Mouse (Mus musculus): ENCODE measurements at regions not wholly inside any gene's neighbourhood (a gene's known extent, or its start where the extent isn't known, plus 50 kb on each side); places are given as distances from the start of the nearest gene placed in this dataset.
A peak's percentile ranks its signal among the peaks of the same experiment; 100 is the strongest.

DNA sequence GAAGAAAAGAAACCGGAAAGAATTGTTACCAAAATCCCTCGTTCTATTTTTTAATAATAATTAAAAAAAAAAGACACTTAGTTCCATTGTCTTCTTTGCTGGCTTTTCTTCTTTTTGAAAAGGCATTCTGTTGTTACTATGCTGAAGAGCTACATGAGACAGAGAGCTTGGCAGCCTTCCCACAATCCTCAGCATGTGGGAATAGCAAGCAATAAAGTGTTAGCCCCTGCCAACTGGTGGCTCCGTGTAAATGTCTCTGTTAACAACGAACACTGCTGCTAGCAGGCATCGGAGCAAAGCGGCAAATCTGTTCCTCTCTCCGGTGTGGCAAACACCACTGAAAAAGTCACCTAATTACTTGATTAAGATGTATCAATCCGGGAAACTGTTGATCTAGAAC lies 344.6 kb upstream of the Id4 start:
- no peak overlapping the region for H3K9ac ChIP-seq
- peaks cover 4% of the 10 kb centered on the region; the same call in 1 of the 2 replicates for H3K9me3 ChIP-seq
- H3K4me2 ChIP-seq, result no peak overlapping the region
- no peaks in the 10 kb centered on the region for H3K4me1 ChIP-seq (replicated peaks)
- H3K27me3 ChIP-seq, result no peaks in the 10 kb centered on the region
- 62% methylated on average over 8 of the region's 8 CpGs for WGBS
- H3K4me3 ChIP-seq, result no peak overlapping the region
- ATAC-seq (ENCODE audit: low FRiP score), result no peak
- no peaks in the 10 kb centered on the region for H3K36me3 ChIP-seq
- no peak overlapping the region for H3K27ac ChIP-seq

DNA sequence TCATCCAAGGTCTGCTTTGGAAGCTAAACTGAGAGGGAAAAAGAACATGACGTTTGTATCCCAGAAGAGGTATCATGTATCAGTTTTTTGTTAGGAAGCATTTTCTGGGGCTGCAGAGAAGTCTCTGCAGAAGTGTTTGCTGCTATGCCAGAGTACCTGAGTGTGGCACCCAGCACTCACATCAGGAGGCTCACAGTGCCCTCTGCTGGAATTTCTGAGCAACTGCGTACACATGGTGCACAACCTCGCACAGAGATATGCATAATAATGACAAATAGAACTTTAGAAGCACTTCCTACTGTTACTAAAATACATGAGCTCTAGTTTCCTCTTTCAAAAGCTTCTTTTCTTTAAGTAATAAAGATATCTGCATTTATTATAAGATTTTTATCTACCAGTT lies 343.7 kb upstream of the Id4 start:
- H3K4me3 ChIP-seq, result no peak overlapping the region
- H3K27ac ChIP-seq, result no peak overlapping the region
- H3K9ac ChIP-seq, result no peak overlapping the region
- no peaks in the 10 kb centered on the region for H3K36me3 ChIP-seq
- H3K4me2 ChIP-seq, result no peak overlapping the region
- H3K4me1 ChIP-seq (replicated peaks), result no peaks in the 10 kb centered on the region
- peaks cover 4% of the 10 kb centered on the region; the same call in 1 of the 2 replicates for H3K9me3 ChIP-seq
- no peaks in the 10 kb centered on the region for H3K27me3 ChIP-seq
- WGBS, result 95% methylated on average over 3 of the region's 3 CpGs
- no peak for ATAC-seq (ENCODE audit: low FRiP score)

DNA sequence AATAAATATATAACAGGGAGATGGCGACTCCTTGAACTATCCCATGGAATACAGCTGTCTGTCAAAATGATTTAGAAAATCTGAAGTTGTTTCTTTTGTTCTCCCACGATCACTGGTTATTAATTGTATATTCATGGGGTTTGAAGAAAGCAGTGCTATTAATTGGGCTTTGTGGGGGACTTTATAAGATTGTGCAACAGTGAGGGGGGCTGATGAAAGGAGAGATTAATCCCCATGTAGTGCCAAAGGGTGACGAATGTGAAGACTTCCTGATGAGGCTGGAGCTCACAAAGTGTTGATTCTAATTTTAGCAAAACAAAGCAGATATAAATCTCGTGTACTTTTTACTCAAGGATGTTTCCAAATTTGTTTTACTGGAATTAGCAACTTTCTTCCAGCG lies 340.0 kb upstream of the Id4 start:
- no peak overlapping the region for H3K9ac ChIP-seq
- no peak overlapping the region for H3K27ac ChIP-seq
- no peaks in the 10 kb centered on the region for H3K4me1 ChIP-seq (replicated peaks)
- ATAC-seq (ENCODE audit: low FRiP score), result no peak
- H3K4me3 ChIP-seq, result no peak overlapping the region
- 61% methylated on average over 5 of the region's 5 CpGs for whole genome bisulfite sequencing
- H3K36me3 ChIP-seq, result no peaks in the 10 kb centered on the region
- no peak overlapping the region for H3K4me2 ChIP-seq
- H3K27me3 ChIP-seq, result no peaks in the 10 kb centered on the region
- H3K9me3 ChIP-seq, result 0 out of 2 replicates have a peak, but pooled peaks cover 4% of the 10 kb centered on the region

DNA sequence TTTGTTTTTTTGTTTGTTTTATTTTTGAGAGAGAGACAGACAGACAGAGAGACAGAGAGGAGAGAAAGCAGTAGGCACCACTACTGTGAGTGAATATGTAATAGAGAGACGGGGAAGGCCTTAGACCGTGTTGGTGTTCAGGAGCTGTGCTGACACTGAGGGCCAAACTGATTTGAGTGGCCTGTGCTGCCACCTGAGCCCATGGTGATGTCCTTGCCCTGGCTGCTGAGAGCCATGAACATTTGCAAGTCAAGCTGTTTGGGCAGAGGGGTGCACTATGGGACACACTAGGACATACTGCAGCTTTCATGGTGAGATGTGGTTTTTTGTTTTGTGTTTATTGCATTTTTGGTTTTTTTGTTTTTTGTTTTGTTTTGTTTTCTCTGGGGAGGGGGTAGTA lies 320.3 kb upstream of the Id4 start:
- H3K9ac ChIP-seq, result no peak overlapping the region

DNA sequence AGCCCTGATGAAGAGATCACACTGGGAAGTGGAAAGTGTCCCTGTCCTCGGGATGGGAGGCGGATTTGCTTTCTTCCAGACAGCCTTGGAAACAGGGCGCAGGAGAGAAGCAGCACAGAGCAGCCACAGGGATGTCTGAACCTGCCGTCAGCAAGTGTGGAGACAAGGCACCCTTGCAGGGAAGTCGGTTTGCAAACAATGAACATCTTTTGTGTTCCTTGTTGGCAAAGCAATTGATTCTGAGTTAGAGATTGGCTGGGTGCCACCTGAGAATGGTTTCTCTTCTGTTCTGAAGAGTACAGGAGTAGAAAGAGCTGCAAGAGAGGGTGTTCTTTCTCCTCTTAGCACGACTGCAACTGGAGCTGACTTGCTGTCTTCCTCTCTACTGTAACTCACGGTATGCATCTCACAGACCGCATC lies 318.6 kb upstream of the Id4 start:
- Histone ChIP-seq H3K27ac (peak overlapping the region; percentile 88), H3K27me3 (no peaks in the 10 kb centered on the region), H3K4me1 (replicated peaks) (peaks cover 20% of the 10 kb centered on the region), H3K4me3 (peak overlapping the region; percentile 20), H3K9me3 (no peaks in the 10 kb centered on the region), H3K36me3 (no peaks in the 10 kb centered on the region), H3K9ac (peak overlapping the region; percentile 66), H3K4me2 (peak overlapping the region; percentile 47)
- WGBS, result 10% methylated on average over 8 of the region's 8 CpGs
- peak; percentile 76 for ATAC-seq (ENCODE audit: low FRiP score)

More for the DNA sequence above, 320.3 kb upstream of the Id4 start:
- WGBS, result 51% methylated on average over 2 of the region's 2 CpGs
- Histone ChIP-seq H3K27ac (no peak overlapping the region), H3K4me2 (no peak overlapping the region), H3K27me3 (no peaks in the 10 kb centered on the region), H3K4me3 (no peak overlapping the region), H3K9me3 (no peaks in the 10 kb centered on the region), H3K36me3 (no peaks in the 10 kb centered on the region), H3K4me1 (replicated peaks) (peaks cover 20% of the 10 kb centered on the region)
- no peak for ATAC-seq (ENCODE audit: low FRiP score)

DNA sequence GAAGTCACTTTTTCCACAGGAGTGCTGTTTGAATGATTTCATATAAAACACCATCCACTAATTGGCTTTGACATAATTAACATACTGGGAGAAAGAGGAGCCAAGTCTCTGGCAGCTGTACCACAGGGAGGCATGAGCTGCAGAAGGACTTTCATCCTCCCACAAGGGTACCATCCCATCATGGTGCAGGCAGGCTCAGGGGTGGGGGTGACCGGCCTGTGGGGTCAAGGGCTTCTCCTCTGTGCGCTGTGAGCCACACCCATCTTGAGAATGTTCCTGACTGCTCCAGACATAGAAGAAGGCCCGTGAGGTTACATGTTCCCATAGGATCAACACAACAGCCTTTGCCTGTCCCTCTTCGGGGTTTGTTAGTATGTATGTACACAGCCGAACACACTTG lies 317.4 kb upstream of the Id4 start:
- Histone ChIP-seq H3K36me3 (no peaks in the 10 kb centered on the region), H3K9ac (no peak overlapping the region), H3K4me1 (replicated peaks) (peaks cover 29% of the 10 kb centered on the region), H3K4me3 (no peak overlapping the region), H3K4me2 (no peak overlapping the region), H3K27me3 (no peaks in the 10 kb centered on the region), H3K9me3 (no peaks in the 10 kb centered on the region), H3K27ac (no peak overlapping the region)
- WGBS, result 77% methylated on average over 5 of the region's 5 CpGs
- no peak for ATAC-seq (ENCODE audit: low FRiP score)

DNA sequence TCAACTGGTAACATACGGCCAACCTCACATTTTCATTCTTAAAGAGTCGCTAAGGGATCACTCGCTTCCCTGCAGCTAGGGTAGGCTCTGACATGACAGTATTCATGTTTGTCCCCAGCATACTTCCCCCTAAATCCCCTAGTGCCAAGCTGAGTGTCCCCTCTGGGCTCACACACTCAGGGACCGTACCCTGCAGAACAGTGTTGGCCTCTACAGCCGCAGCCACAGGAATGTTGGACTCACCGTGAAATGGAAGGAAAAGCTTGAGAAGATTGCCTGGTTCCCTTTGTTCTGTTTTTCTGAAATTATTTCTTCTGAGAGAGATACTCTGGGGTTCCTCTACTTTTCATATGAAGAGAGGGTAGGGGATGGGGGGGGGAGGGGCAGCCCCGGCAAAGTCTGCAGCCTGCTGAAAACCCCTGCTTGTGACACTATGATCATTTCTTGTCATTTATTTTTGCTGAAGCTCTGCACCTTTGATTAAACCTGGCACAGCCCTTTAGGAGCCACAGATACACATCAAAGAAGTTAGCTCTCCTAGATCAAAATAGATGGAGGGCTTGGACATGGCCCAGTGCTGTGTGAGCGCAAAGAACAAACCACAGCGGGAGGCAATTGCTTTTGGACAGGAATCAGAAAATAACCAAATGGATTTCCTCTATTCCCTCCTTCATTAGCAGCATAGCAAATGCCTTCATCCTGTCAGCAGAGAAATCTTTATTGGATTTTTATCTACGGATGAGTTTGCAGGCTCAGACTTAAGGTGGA lies 312.7 kb upstream of the Id4 start:
- Histone ChIP-seq H3K4me2 (no peak overlapping the region), H3K9me3 (no peaks in the 10 kb centered on the region), H3K36me3 (no peaks in the 10 kb centered on the region), H3K4me3 (no peak overlapping the region), H3K27ac (peak overlapping the region; percentile 19; the same call in 1 of the 2 replicates), H3K27me3 (no peaks in the 10 kb centered on the region), H3K4me1 (replicated peaks) (peaks cover 31% of the 10 kb centered on the region), H3K9ac (no peak overlapping the region)
- no peak for ATAC-seq (ENCODE audit: low FRiP score)
- WGBS, result 64% methylated on average over 10 of the region's 10 CpGs

DNA sequence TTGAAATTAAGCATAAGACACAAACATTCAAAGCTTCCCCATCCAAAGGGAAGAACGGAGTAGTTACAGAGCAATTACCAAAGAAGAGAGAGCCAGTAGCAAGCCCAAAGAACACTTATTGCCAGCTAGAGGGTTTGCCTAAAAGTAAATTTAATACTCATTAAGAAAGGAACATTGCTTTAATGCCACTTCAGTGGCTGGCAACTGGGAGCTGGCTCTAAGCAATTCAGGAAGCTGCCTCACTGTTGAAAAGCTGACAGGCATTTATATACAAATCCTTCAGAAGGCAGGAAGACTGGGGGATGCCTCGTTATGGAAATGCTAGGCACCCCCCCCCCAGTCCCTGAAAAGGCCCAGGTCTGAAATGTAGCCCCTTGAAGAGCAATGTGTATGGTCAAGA lies 310.6 kb upstream of the Id4 start:
- Histone ChIP-seq H3K27me3 (no peaks in the 10 kb centered on the region), H3K9me3 (no peaks in the 10 kb centered on the region), H3K27ac (peak overlapping the region; percentile 77), H3K9ac (no peak overlapping the region), H3K4me2 (no peak overlapping the region), H3K36me3 (no peaks in the 10 kb centered on the region), H3K4me1 (replicated peaks) (peaks cover 38% of the 10 kb centered on the region), H3K4me3 (no peak overlapping the region)
- ATAC-seq (ENCODE audit: low FRiP score), result no peak
- WGBS, result 37% methylated on average over 2 of the region's 2 CpGs

DNA sequence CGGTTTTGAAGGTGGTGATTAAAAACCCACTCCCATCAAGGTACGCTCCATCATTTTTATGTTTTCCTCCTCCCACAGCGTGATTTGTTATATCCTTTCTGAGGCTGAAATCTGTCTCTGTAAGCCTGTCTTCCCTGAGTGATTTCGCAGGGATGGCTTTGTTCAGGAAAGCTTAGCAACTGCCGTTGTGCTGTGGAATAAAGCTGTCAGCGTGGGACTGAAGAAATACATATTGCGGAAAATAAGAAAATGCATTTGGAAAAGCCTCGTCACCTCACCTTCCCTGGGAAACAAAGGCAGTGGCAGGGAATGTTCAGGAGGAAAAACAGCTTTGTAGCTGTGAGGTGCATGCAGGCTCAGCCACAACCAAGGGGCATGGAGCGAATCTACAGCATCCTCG lies 310.0 kb upstream of the Id4 start:
- H3K27ac ChIP-seq, result peak overlapping the region; percentile 77
- H3K27me3 ChIP-seq, result no peaks in the 10 kb centered on the region
- peaks cover 43% of the 10 kb centered on the region for H3K4me1 ChIP-seq (replicated peaks)
- 52% methylated on average over 10 of the region's 10 CpGs for WGBS
- H3K4me2 ChIP-seq, result no peak overlapping the region
- no peaks in the 10 kb centered on the region for H3K9me3 ChIP-seq
- no peak overlapping the region for H3K4me3 ChIP-seq
- H3K36me3 ChIP-seq, result no peaks in the 10 kb centered on the region
- no peak for ATAC-seq (ENCODE audit: low FRiP score)
- peak overlapping the region; percentile 60 for H3K9ac ChIP-seq

DNA sequence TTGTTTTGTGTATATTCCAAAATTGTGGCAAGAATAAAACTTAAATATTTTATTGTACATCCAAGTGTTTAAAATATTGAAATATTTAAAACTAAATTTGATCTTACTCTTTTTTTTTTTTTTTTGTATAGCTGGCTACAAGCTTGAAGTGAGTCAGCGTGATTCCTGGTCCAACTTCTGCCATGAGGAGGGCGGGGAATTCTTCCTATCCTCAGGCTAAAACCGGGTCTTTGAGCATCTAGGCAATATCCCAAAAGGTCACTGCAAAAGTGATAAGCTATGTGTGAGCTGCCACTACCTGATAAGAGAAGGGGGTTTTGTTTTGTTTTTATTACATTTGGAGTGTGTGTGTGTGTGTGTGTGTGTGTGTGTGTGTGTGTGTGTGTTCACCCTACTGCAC lies 308.1 kb upstream of the Id4 start:
- 80% methylated on average over 3 of the region's 3 CpGs for WGBS
- H3K36me3 ChIP-seq, result no peaks in the 10 kb centered on the region

DNA sequence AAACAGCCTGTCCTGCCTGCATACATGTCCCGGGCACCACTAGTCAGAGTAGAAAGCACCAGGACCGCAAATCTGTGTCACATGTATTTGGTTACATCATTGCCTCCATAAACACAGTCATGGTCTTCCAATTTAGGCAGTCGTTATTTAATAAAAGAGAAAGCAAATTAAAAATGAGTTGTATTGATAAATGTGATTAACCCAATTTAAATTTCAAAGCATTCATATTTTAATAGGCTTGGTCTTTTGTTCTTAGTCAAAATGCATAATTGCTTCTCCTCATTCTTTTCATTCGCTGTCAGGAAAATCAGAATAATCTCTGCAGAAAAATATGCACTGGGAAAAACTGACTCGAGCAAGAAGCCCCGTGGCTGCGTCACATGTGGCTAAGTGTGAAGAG lies 307.3 kb upstream of the Id4 start:
- Histone ChIP-seq H3K27me3 (0 out of 2 replicates have a peak, but pooled peaks cover 3% of the 10 kb centered on the region), H3K4me3 (no peak overlapping the region), H3K4me2 (no peak overlapping the region), H3K36me3 (no peaks in the 10 kb centered on the region), H3K27ac (no peak overlapping the region), H3K4me1 (replicated peaks) (peaks cover 38% of the 10 kb centered on the region), H3K9me3 (no peaks in the 10 kb centered on the region), H3K9ac (no peak overlapping the region)
- 62% methylated on average over 7 of the region's 7 CpGs for whole genome bisulfite sequencing
- no peak for ATAC-seq (ENCODE audit: low FRiP score)

More for the DNA sequence above, 308.1 kb upstream of the Id4 start:
- Histone ChIP-seq H3K27me3 (0 out of 2 replicates have a peak, but pooled peaks cover 3% of the 10 kb centered on the region), H3K4me2 (no peak overlapping the region), H3K4me1 (replicated peaks) (peaks cover 46% of the 10 kb centered on the region), H3K4me3 (no peak overlapping the region), H3K9me3 (no peaks in the 10 kb centered on the region), H3K27ac (no peak overlapping the region), H3K9ac (no peak overlapping the region)
- ATAC-seq (ENCODE audit: low FRiP score), result no peak

DNA sequence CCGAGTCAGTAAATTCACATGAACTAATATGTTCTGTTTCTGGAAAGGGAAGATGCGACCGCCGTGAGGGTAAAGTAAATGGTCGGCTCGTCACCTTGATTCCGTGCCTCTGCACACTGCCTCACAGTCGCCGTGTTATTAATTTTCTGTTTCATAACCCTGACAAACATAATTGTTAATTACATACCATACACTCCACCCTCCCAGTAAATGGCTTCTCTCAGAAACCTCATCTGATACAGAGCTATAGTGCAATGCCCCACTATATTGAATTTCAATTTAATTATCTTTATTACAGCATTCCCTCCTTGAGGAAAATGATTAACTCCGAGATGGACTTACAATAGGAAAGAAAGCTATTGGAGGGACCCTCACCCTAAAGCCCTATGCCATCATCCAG lies 305.5 kb upstream of the Id4 start:
- peak overlapping the region; percentile 27; the same call in 1 of the 2 replicates for H3K4me2 ChIP-seq
- H3K36me3 ChIP-seq, result no peaks in the 10 kb centered on the region
- H3K27ac ChIP-seq, result peak overlapping the region; percentile 8
- 0 out of 2 replicates have a peak, but pooled peaks cover 3% of the 10 kb centered on the region for H3K27me3 ChIP-seq
- peak; percentile 36; the same call in 1 of the 2 replicates for ATAC-seq (ENCODE audit: low FRiP score)
- no peak overlapping the region for H3K4me3 ChIP-seq
- peaks cover 33% of the 10 kb centered on the region for H3K4me1 ChIP-seq (replicated peaks)
- H3K9me3 ChIP-seq, result no peaks in the 10 kb centered on the region
- 45% methylated on average over 10 of the region's 10 CpGs for WGBS
- H3K9ac ChIP-seq, result no peak overlapping the region

DNA sequence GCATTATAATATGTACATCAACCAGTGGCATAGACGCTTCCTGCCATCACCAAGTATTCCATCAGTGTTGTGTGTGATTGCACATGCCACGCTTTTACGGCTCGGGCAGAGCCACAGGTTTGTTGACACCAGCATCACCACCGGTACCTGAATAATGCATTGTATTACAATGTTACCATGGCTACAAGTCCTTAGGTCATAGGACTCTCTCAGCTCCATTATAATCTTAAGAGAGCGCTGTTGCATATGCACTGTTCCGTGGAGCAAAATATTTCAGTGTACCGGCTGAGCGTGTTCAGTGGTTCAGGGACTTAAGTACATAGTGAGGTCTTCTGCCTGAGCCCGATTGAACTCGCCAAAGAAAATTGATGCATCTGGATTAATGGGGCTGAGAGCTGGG lies 303.4 kb upstream of the Id4 start:
- Histone ChIP-seq H3K4me3 (no peak overlapping the region), H3K9ac (no peak overlapping the region), H3K27me3 (0 out of 2 replicates have a peak, but pooled peaks cover 3% of the 10 kb centered on the region), H3K4me1 (replicated peaks) (peaks cover 21% of the 10 kb centered on the region), H3K9me3 (no peaks in the 10 kb centered on the region), H3K36me3 (no peaks in the 10 kb centered on the region), H3K4me2 (no peak overlapping the region), H3K27ac (no peak overlapping the region)
- no peak for ATAC-seq (ENCODE audit: low FRiP score)
- 68% methylated on average over 11 of the region's 11 CpGs for WGBS
